Mouse (Mus musculus): ENCODE results near the gene Rundc3a.

DNA sequence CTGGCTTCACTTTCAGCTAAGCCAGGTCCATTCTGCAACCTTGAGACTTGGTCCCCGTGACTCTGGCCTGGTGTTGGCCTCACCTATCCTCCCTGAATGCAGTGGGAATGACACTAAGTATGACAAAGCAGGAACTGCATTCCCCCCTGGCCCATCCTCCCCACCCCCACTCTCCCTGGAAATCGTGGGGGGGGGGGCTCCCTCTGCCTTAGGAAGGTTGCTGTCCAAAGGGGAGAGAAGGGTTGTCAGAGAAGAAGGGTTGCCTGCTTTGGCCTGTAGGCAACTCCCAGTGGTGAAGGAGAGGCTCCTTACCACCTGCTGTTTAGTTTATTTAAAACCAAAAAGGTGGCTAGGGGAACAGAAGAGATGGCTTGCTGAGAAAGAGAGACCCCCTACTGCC, 19.6 kb upstream of the Rundc3a start:
- TF ChIP-seq CTCF (IDR thresholded peaks at IDR 0.05; ENCODE audit: low read depth, low read length): no peak
- no peak for TF ChIP-seq GATA1 (IDR thresholded peaks at IDR 0.05; ENCODE audit: borderline replicate concordance, low read length)
- no peak for TF ChIP-seq TAL1 (conservative IDR thresholded peaks at IDR 0.05; ENCODE audit: low read depth, low read length)
